Mouse (Mus musculus) thymus, adult 2 months (tissue): ENCODE measurements around the gene Tesk2.

Experiments used
- CTCF ChIP-seq: fragments of 200-500 bp; IDR thresholded peaks from 2 replicates; pipeline ENCODE4 v1.5.1; 2012; ENCODE audit warnings: mild to moderate bottlenecking, control low read depth, low read length, moderate library complexity, borderline replicate concordance; ENCODE audit not compliant: control insufficient read depth, poor library complexity, insufficient read depth; ENCODE audit errors: extremely low read depth
- POLR2A ChIP-seq: fragments of 200-500 bp; IDR thresholded peaks from 2 replicates; pipeline ENCODE4 v1.6.1; 2012; ENCODE audit warnings: mild to moderate bottlenecking, low read length, control low read depth, moderate library complexity; ENCODE audit not compliant: control insufficient read depth, poor library complexity, insufficient read depth; ENCODE audit errors: extremely low read depth

- TF ChIP-seq CTCF: no peak
- TF ChIP-seq POLR2A: no peak
These were observed 43.3 kb downstream of the Tesk2 start for GRCm38 (mm10) chr4:116764001-116764400.
